Mouse (Mus musculus) embryonic facial prominence, embryonic 15.5 days (tissue): ENCODE measurements around the gene Mob1b. TPM values are rescaled to one million over a fixed set of nuclear protein-coding genes. Genes with fewer than 3 reads are reported as not detected.

Experiments used
- polyA plus RNA-seq: library from polyadenylated mRNA; unstranded; fragments of >200 nt; fragmentation: Nextera tagmentation; extraction: Ambion mirVana; gene quantifications from 2 replicates; pipeline ENCODE4 v1.2.1, GENCODE M21; 2015

The Mob1b gene
- polyA plus RNA-seq, 1 experiment from 2014 or later = 10.8 TPM

Other genes starting within 250 kb of the Mob1b start
- gene Enam, start 232.9 kb upstream of the Mob1b start, polyA plus RNA-seq = 0.05 TPM in 1 of 2 replicates, not detected in the other
- 0.15 and 0.20 TPM in 2 replicates for gene Jchain, start 193.0 kb upstream of the Mob1b start, polyA plus RNA-seq
- 68.3 and 72.3 TPM in 2 replicates for gene Utp3, start 166.4 kb upstream of the Mob1b start, polyA plus RNA-seq
- gene Rufy3, start 155.8 kb upstream of the Mob1b start, polyA plus RNA-seq = 14.9 and 17.3 TPM in 2 replicates
- 57.5 and 59.3 TPM in 2 replicates for gene Grsf1, start 44.7 kb upstream of the Mob1b start, polyA plus RNA-seq
- gene Dck, start 44.1 kb downstream of the Mob1b start, polyA plus RNA-seq = 37.7 and 38.8 TPM in 2 replicates
- gene Slc4a4, start 166.0 kb downstream of the Mob1b start, polyA plus RNA-seq = 2.4 and 2.8 TPM in 2 replicates